8 mouse cellular contexts compared by ENCODE assay signal in genomic region chr7:121034701-121035141, GRCm38 (mm10). TPM values are rescaled to one million over a fixed set of nuclear protein-coding genes. Genes with fewer than 3 reads are reported as not detected.
DNase-seq lines count a peak whose midpoint lies in the region; ATAC-seq and TF ChIP-seq lines count a peak whose summit lies in the region.

No protein-coding gene starts in this region.

- peak; percentile 28 to 76 for DNase-seq in gastrocnemius, postnatal 4 days (ENCODE audit: low spot score in 2 of 2)
- no peak for DNase-seq in gastrocnemius, postnatal 14 days
- DNase-seq in testis, postnatal 10 days (ENCODE audit: low spot score) = no peak
- DNase-seq in left cerebral cortex, adult 8-10 months (ENCODE audit: low spot score in 2 of 2) = peak; percentile 39 to 53
- no peak for DNase-seq in T-cell, adult 2 months (ENCODE audit: low spot score)

- peak; percentile 85 for ATAC-seq in forebrain, embryonic 12.5 days (ENCODE audit: low FRiP score)
- peak; percentile 84 for ATAC-seq in midbrain, embryonic 15.5 days (replicated peaks)

- H3K4me1 ChIP-seq in testis, adult 2 months (ENCODE audit: control insufficient read depth, insufficient read depth, low read length) = peaks cover 6% of the 10 kb centered on the region; the same call in 1 of the 2 replicates
- H3K4me1 ChIP-seq in forebrain, embryonic 12.5 days = peaks cover 29% of the 10 kb centered on the region
- peaks cover 36% of the 10 kb centered on the region for H3K4me1 ChIP-seq in midbrain, embryonic 15.5 days

- TF ChIP-seq CTCF in testis, adult 2 months (IDR thresholded peaks at IDR 0.05; ENCODE audit: control insufficient read depth, insufficient read depth, insufficient replicate concordance, low read depth, low read length) = no peak

- intact Hi-C loops in gastrocnemius, postnatal 14 days (cut with DNase I; ENCODE audit: low total_unique reads) = loop anchor here (10.0 kb wide), 1 partner anchor 50 kb away; the partner anchor contains the start of genes Cdr2 and Mfsd13b

- no peaks in the 10 kb centered on the region for H3K27me3 ChIP-seq in testis, adult 2 months (ENCODE audit: control insufficient read depth, insufficient read depth, low read length)
- peaks cover 22% of the 10 kb centered on the region for H3K27me3 ChIP-seq in forebrain, embryonic 12.5 days
- peaks cover 14% of the 10 kb centered on the region for H3K27me3 ChIP-seq in midbrain, embryonic 15.5 days (replicated peaks)

- H3K36me3 ChIP-seq in testis, adult 2 months (ENCODE audit: control insufficient read depth, insufficient read depth, low read length) = no peaks in the 10 kb centered on the region
- H3K36me3 ChIP-seq in forebrain, embryonic 12.5 days (replicated peaks) = no peaks in the 10 kb centered on the region
- no peaks in the 10 kb centered on the region for H3K36me3 ChIP-seq in midbrain, embryonic 15.5 days (replicated peaks)

- H3K9me3 ChIP-seq in forebrain, embryonic 12.5 days = no peaks in the 10 kb centered on the region
- no peaks in the 10 kb centered on the region for H3K9me3 ChIP-seq in midbrain, embryonic 15.5 days

- peak overlapping the region; percentile 99 for H3K9ac ChIP-seq in forebrain, embryonic 12.5 days
- peak overlapping the region; percentile 84 for H3K9ac ChIP-seq in midbrain, embryonic 15.5 days

- peak overlapping the region; percentile 95 for H3K27ac ChIP-seq in testis, adult 2 months (ENCODE audit: control insufficient read depth, insufficient read depth, low read depth, low read length)
- H3K27ac ChIP-seq in forebrain, embryonic 12.5 days = peak overlapping the region; percentile 99
- H3K27ac ChIP-seq in midbrain, embryonic 15.5 days = peak overlapping the region; percentile 93

- WGBS in forebrain, embryonic 12.5 days = 1% methylated on average over 55 of the region's 63 CpGs
- WGBS in midbrain, embryonic 15.5 days = 0% methylated on average over 43 of the region's 63 CpGs

- H3K4me3 ChIP-seq in testis, adult 2 months (ENCODE audit: control insufficient read depth, low read depth, low read length) = peak overlapping the region; percentile 98
- peak overlapping the region; percentile 95 for H3K4me3 ChIP-seq in forebrain, embryonic 12.5 days (replicated peaks)
- H3K4me3 ChIP-seq in midbrain, embryonic 15.5 days = peak overlapping the region; percentile 55

- TF ChIP-seq POLR2A in testis, adult 2 months (IDR thresholded peaks at IDR 0.05; ENCODE audit: control insufficient read depth, low read depth, low read length) = no peak

- H3K4me2 ChIP-seq in forebrain, embryonic 12.5 days = peak overlapping the region; percentile 77
- H3K4me2 ChIP-seq in midbrain, embryonic 15.5 days = peak overlapping the region; percentile 73

RNA-seq across cellular contexts. Expression of gene Mettl9, which starts 0.5 kb away (rescaled TPM):
- total RNA-seq in gastrocnemius, postnatal 4 days (2021) = 10 to 100 TPM; 75.2 to 77.8 TPM
- 10 to 100 TPM; 22.2 to 27.2 TPM for total RNA-seq in gastrocnemius, postnatal 14 days (2021)
- polyA plus RNA-seq in testis, adult 2 months (2012; rRNA removed) = 9.1 and 9.8 TPM in 2 replicates
- 227 and 230 TPM in 2 replicates for polyA plus RNA-seq in forebrain, embryonic 12.5 days (2016; fragmentation: Nextera tagmentation; extraction: Ambion mirVana)
- total RNA-seq in left cerebral cortex, adult 8-10 months (2022) = 100 to 1,000 TPM; 101 to 118 (median 101) TPM
- 184 and 186 TPM in 2 replicates for polyA plus RNA-seq in midbrain, embryonic 15.5 days (2015; fragmentation: Nextera tagmentation; extraction: Ambion mirVana)

RNA-seq across cellular contexts. Expression of gene Igsf6, which starts 39.7 kb away (rescaled TPM):
- 1 to 10 TPM; 1.6 to 1.8 TPM for total RNA-seq in gastrocnemius, postnatal 4 days (2021)
- total RNA-seq in gastrocnemius, postnatal 14 days (2021) = 1 to 10 TPM in 1 of 2 experiments, under 1 TPM in 1; 0.74 to 1.1 TPM
- 0.06 and 0.13 TPM in 2 replicates for polyA plus RNA-seq in testis, adult 2 months (2012; rRNA removed)
- polyA plus RNA-seq in forebrain, embryonic 12.5 days (2016; fragmentation: Nextera tagmentation; extraction: Ambion mirVana) = 0.94 and 0.95 TPM in 2 replicates
- 1 to 10 TPM in 1 of 4 experiments, under 1 TPM in 2, not detected in 1; 0.22 to 1.3 (median 0.98) TPM for total RNA-seq in left cerebral cortex, adult 8-10 months (2022)
- 1.1 and 1.3 TPM in 2 replicates for polyA plus RNA-seq in midbrain, embryonic 15.5 days (2015; fragmentation: Nextera tagmentation; extraction: Ambion mirVana)

RNA-seq across cellular contexts. Expression of gene Otoa, which starts 46.7 kb away (rescaled TPM):
- total RNA-seq in gastrocnemius, postnatal 4 days (2021) = 1 to 10 TPM; 2.9 TPM
- under 1 TPM; 0.40 to 0.62 TPM for total RNA-seq in gastrocnemius, postnatal 14 days (2021)
- 0.23 and 0.32 TPM in 2 replicates for polyA plus RNA-seq in testis, adult 2 months (2012; rRNA removed)
- polyA plus RNA-seq in forebrain, embryonic 12.5 days (2016; fragmentation: Nextera tagmentation; extraction: Ambion mirVana) = 0.10 and 0.13 TPM in 2 replicates
- total RNA-seq in left cerebral cortex, adult 8-10 months (2022) = under 1 TPM; 0.27 to 0.58 (median 0.31) TPM
- polyA plus RNA-seq in midbrain, embryonic 15.5 days (2015; fragmentation: Nextera tagmentation; extraction: Ambion mirVana) = 0.09 and 0.35 TPM in 2 replicates

RNA-seq across cellular contexts. Expression of gene Mfsd13b, which starts 52.4 kb away (rescaled TPM):
- not detected for total RNA-seq in gastrocnemius, postnatal 4 days (2021)
- not detected for total RNA-seq in gastrocnemius, postnatal 14 days (2021)
- polyA plus RNA-seq in testis, adult 2 months (2012; rRNA removed) = 111 and 130 TPM in 2 replicates
- 0.15 and 0.20 TPM in 2 replicates for polyA plus RNA-seq in forebrain, embryonic 12.5 days (2016; fragmentation: Nextera tagmentation; extraction: Ambion mirVana)
- 1 to 10 TPM in 1 of 4 experiments, under 1 TPM in 3; 0.18 to 2.4 (median 0.48) TPM for total RNA-seq in left cerebral cortex, adult 8-10 months (2022)
- 0.18 and 0.49 TPM in 2 replicates for polyA plus RNA-seq in midbrain, embryonic 15.5 days (2015; fragmentation: Nextera tagmentation; extraction: Ambion mirVana)

RNA-seq across cellular contexts. Expression of gene Cdr2, which starts 52.6 kb away (rescaled TPM):
- total RNA-seq in gastrocnemius, postnatal 4 days (2021) = 10 to 100 TPM; 14.0 TPM
- 1 to 10 TPM; 4.1 to 6.2 TPM for total RNA-seq in gastrocnemius, postnatal 14 days (2021)
- polyA plus RNA-seq in testis, adult 2 months (2012; rRNA removed) = 31.9 and 32.2 TPM in 2 replicates
- 14.5 and 14.9 TPM in 2 replicates for polyA plus RNA-seq in forebrain, embryonic 12.5 days (2016; fragmentation: Nextera tagmentation; extraction: Ambion mirVana)
- 10 to 100 TPM in 3 of 4 experiments, 1 to 10 TPM in 1; 8.7 to 12.5 (median 10.7) TPM for total RNA-seq in left cerebral cortex, adult 8-10 months (2022)
- 14.7 and 15.0 TPM in 2 replicates for polyA plus RNA-seq in midbrain, embryonic 15.5 days (2015; fragmentation: Nextera tagmentation; extraction: Ambion mirVana)

Comparison
In these comparisons a context has a peak if more than half of its experiments do, and no peak if none do; other contexts are left out.
1. DNase-seq: peak in gastrocnemius, postnatal 4 days (2 of 2) and left cerebral cortex, adult 8-10 months (2 of 2); none in gastrocnemius, postnatal 14 days (single experiment), testis, postnatal 10 days (single experiment) and T-cell, adult 2 months (single experiment).
2. Peak in every context shown above with its lines, with median percentiles within 50 percentile points of each other: H3K27ac ChIP-seq and H3K4me3 ChIP-seq.